Mouse (Mus musculus) CH12.LX (cell line): ENCODE measurements at regions not wholly inside any gene's neighbourhood (a gene's known extent, or its start where the extent isn't known, plus 50 kb on each side); places are given as distances from the start of the nearest gene placed in this dataset.

Experiments used
- DNase-seq: peaks from one replicate; pipeline ENCODE4 v3.0.0-alpha.2; 2013; ENCODE audit errors: extremely low read depth
- H3K27ac ChIP-seq: 2 replicates; pipeline ENCODE4 v1.5.1; 2012; ENCODE audit warnings: low read depth, mild to moderate bottlenecking, control low read depth, moderate library complexity; ENCODE audit not compliant: insufficient read depth
- H3K27me3 ChIP-seq: replicated peaks from 2 replicates; pipeline ENCODE3; 2012; ENCODE audit warnings: inconsistent platforms
- H3K36me3 ChIP-seq, 2 experiments: replicated peaks in 1 of 2; 2 replicates each; pipeline versions ENCODE3 to v1.6.1; 2012; ENCODE audit warnings: inconsistent platforms in 1 of 2, low read length in 1 of 2, mild to moderate bottlenecking in 1 of 2, mixed read lengths in 1 of 2, moderate library complexity in 1 of 2; ENCODE audit not compliant: control insufficient read depth in 1 of 2, insufficient read depth in 1 of 2
- H3K4me1 ChIP-seq, 2 experiments: 2 replicates each; pipeline ENCODE4 v1.6.1; 2012; ENCODE audit warnings: inconsistent platforms in 1 of 2, moderate library complexity in 1 of 2; ENCODE audit not compliant: insufficient read depth in 2 of 2, control insufficient read depth in 1 of 2
- H3K4me2 ChIP-seq: 2 replicates; pipeline ENCODE4 v1.6.1; 2012; ENCODE audit warnings: low read depth, mild to moderate bottlenecking, control low read depth; ENCODE audit not compliant: poor library complexity, insufficient read depth, severe bottlenecking
- H3K4me3 ChIP-seq, 3 experiments: fragments of 150-350 bp in 1 of 3; sonication (generic) in 1 of 3; replicated peaks in 1 of 3; 2 replicates each; pipeline versions ENCODE3 to v1.5.1; 2011 to 2012; ENCODE audit warnings: low read depth in 2 of 3, low read length in 2 of 3, mild to moderate bottlenecking in 2 of 3, moderate library complexity in 2 of 3, control low read depth in 1 of 3, improper control_type of control experiment in 1 of 3, inconsistent platforms in 1 of 3, mixed read lengths in 1 of 3; ENCODE audit not compliant: poor library complexity in 1 of 3
- H3K79me2 ChIP-seq: replicated peaks from 2 replicates; pipeline ENCODE4 v1.6.1; 2012; ENCODE audit warnings: mild to moderate bottlenecking, moderate library complexity; ENCODE audit not compliant: control insufficient read depth, poor library complexity, insufficient read depth, severe bottlenecking; ENCODE audit errors: extremely low read depth
- H3K9ac ChIP-seq: 2 replicates; pipeline ENCODE4 v1.6.1; 2012; ENCODE audit warnings: low read depth, mild to moderate bottlenecking, control low read depth, moderate library complexity; ENCODE audit not compliant: insufficient read depth
- H3K9me3 ChIP-seq: replicated peaks from 2 replicates; pipeline ENCODE3; 2012; ENCODE audit warnings: low read length, inconsistent platforms, mixed read lengths
- CHD1 ChIP-seq: IDR thresholded peaks from 2 replicates; pipeline ENCODE4 v1.6.1; 2012; ENCODE audit warnings: low read depth, low read length, improper control_type of control experiment, inconsistent platforms
- CTCF ChIP-seq, 2 experiments: IDR thresholded peaks in 1 of 2; conservative IDR thresholded peaks in 1 of 2; 2 replicates each; pipeline ENCODE4 v1.5.1; 2011 to 2012; ENCODE audit warnings: low read depth in 2 of 2, low read length in 2 of 2, improper control_type of control experiment in 1 of 2, inconsistent platforms in 1 of 2, mild to moderate bottlenecking in 1 of 2, moderate library complexity in 1 of 2
- E2F4 ChIP-seq: IDR thresholded peaks from 2 replicates; pipeline ENCODE4 v1.6.1; 2011; ENCODE audit warnings: low read depth, low read length, improper control_type of control experiment; ENCODE audit not compliant: insufficient replicate concordance
- ELF1 ChIP-seq: IDR thresholded peaks from 2 replicates; pipeline ENCODE4 v1.6.1; 2014; ENCODE audit warnings: low read depth, mild to moderate bottlenecking, inconsistent platforms, low read length, improper control_type of control experiment
- EP300 ChIP-seq: IDR thresholded peaks from 2 replicates; pipeline ENCODE4 v1.6.1; 2011; ENCODE audit warnings: low read length, improper control_type of control experiment
- ETS1 ChIP-seq: conservative IDR thresholded peaks from 2 replicates; pipeline ENCODE4 v1.6.1; 2012; ENCODE audit warnings: low read depth, mild to moderate bottlenecking, inconsistent platforms, low read length, improper control_type of control experiment, moderate library complexity
- GABPA ChIP-seq: IDR thresholded peaks from 2 replicates; pipeline ENCODE4 v1.6.1; 2012; ENCODE audit warnings: low read depth, low read length, improper control_type of control experiment, inconsistent platforms; ENCODE audit not compliant: insufficient replicate concordance
- HCFC1 ChIP-seq: IDR thresholded peaks from 2 replicates; pipeline ENCODE4 v1.6.1; 2012; ENCODE audit warnings: low read depth, mild to moderate bottlenecking, inconsistent platforms, low read length, improper control_type of control experiment
- JUND ChIP-seq: conservative IDR thresholded peaks from 2 replicates; pipeline ENCODE4 v1.6.1; 2011; ENCODE audit warnings: low read depth, low read length, improper control_type of control experiment
- MAX ChIP-seq: IDR thresholded peaks from 2 replicates; pipeline ENCODE4 v1.6.1; 2011; ENCODE audit warnings: low read length, improper control_type of control experiment
- NELFE ChIP-seq: IDR thresholded peaks from 2 replicates; pipeline ENCODE4 v1.6.1; 2011; ENCODE audit warnings: low read depth, low read length, improper control_type of control experiment
- NRF1 ChIP-seq: IDR thresholded peaks from 2 replicates; pipeline ENCODE4 v1.6.1; 2014; ENCODE audit warnings: low read depth, mild to moderate bottlenecking, inconsistent platforms, low read length, improper control_type of control experiment, moderate library complexity
- PAX5 ChIP-seq: IDR thresholded peaks from 2 replicates; pipeline ENCODE4 v1.6.1; 2012; ENCODE audit warnings: low read length, inconsistent platforms, mixed read lengths
- POLR2AphosphoS2 ChIP-seq: IDR thresholded peaks from 2 replicates; pipeline ENCODE4 v1.6.1; 2011; ENCODE audit warnings: low read depth, low read length, improper control_type of control experiment
- RAD21 ChIP-seq: IDR thresholded peaks from 2 replicates; pipeline ENCODE4 v1.6.1; 2011; ENCODE audit warnings: low read depth, mild to moderate bottlenecking, low read length, improper control_type of control experiment, moderate library complexity
- SIN3A ChIP-seq: IDR thresholded peaks from 2 replicates; pipeline ENCODE4 v1.6.1; 2012; ENCODE audit warnings: low read length, improper control_type of control experiment, inconsistent platforms
- TBP ChIP-seq: conservative IDR thresholded peaks from 2 replicates; pipeline ENCODE4 v1.6.1; 2011; ENCODE audit warnings: low read depth, low read length, improper control_type of control experiment
- UBTF ChIP-seq: IDR thresholded peaks from 2 replicates; pipeline ENCODE4 v1.6.1; 2012; ENCODE audit warnings: low read depth, mild to moderate bottlenecking, inconsistent platforms, low read length, improper control_type of control experiment, moderate library complexity
- USF1 ChIP-seq: IDR thresholded peaks from 2 replicates; pipeline ENCODE4 v1.6.1; 2014; ENCODE audit warnings: low read depth, mild to moderate bottlenecking, inconsistent platforms, low read length, improper control_type of control experiment
- ZNF384 ChIP-seq: IDR thresholded peaks from 2 replicates; pipeline ENCODE4 v1.6.1; 2012; ENCODE audit warnings: low read depth, low read length, improper control_type of control experiment, inconsistent platforms
- dilution Hi-C: fragments of 300-500 bp; cut with MboI; formaldehyde crosslinking; loops from 2 replicates; pipeline ENCODE4 v1.14.3; 2020; ENCODE audit warnings: low sequenced_read_pairs; ENCODE audit not compliant: extremely low pct_unique_long_range_greater_than_20kb, extremely low pct_ligation_motif_present
- in situ Hi-C: fragments of 300-500 bp; cut with MboI; formaldehyde crosslinking; loops from 3 replicates; pipeline ENCODE4 v1.14.3; 2019; ENCODE audit warnings: low sequenced_read_pairs, low pct_ligation_motif_present, low pct_unique_long_range_greater_than_20kb, mixed read lengths

GRCm38 (mm10) chr6:31148311-31148856, 189.5 kb upstream of the Klf14 start:
- Histone ChIP-seq H3K36me3 (peaks cover 21 to 87% of the 10 kb centered on the region in 2 experiments), H3K27ac (no peak overlapping the region), H3K4me2 (no peak overlapping the region), H3K9ac (no peak overlapping the region), H3K4me3 (no peak overlapping the region), H3K9me3 (no peaks in the 10 kb centered on the region), H3K27me3 (no peaks in the 10 kb centered on the region), H3K4me1 (peaks cover 5 to 26% of the 10 kb centered on the region in 2 experiments), H3K79me2 (no peaks in the 10 kb centered on the region; the same call in 1 of the 2 replicates)
- TF ChIP-seq ETS1: no peak
- no peak for TF ChIP-seq TBP
- no peak for TF ChIP-seq RAD21
- no peak for TF ChIP-seq CHD1
- TF ChIP-seq PAX5: no peak
- no peak for TF ChIP-seq UBTF
- TF ChIP-seq CTCF (conservative IDR thresholded peaks at IDR 0.05 in 1 of 2, IDR thresholded peaks at IDR 0.05 in 1 of 2; ENCODE audit: low read depth in 2 of 2, low read length in 2 of 2): no peak
- TF ChIP-seq POLR2AphosphoS2: no peak
- no peak for TF ChIP-seq SIN3A
- no peak for TF ChIP-seq NRF1
- no peak for TF ChIP-seq GABPA
- TF ChIP-seq HCFC1: no peak
- TF ChIP-seq MAX: no peak
- no peak for TF ChIP-seq NELFE
- no peak for TF ChIP-seq USF1
- no peak for TF ChIP-seq ZNF384
- dilution Hi-C loops: no loop called here
- no peak for DNase-seq
- in situ Hi-C loops: no loop called here

GRCm38 (mm10) chr6:31149164-31149563, 190.3 kb upstream of the Klf14 start:
- dilution Hi-C loops: no loop called here
- DNase-seq: no peak
- Histone ChIP-seq H3K79me2 (no peaks in the 10 kb centered on the region), H3K9ac (no peak overlapping the region), H3K9me3 (no peaks in the 10 kb centered on the region), H3K27me3 (no peaks in the 10 kb centered on the region), H3K36me3 (peaks cover 17 to 87% of the 10 kb centered on the region in 2 experiments), H3K27ac (no peak overlapping the region), H3K4me2 (no peak overlapping the region), H3K4me1 (peaks cover 5 to 29% of the 10 kb centered on the region in 2 experiments), H3K4me3 (no peak overlapping the region)
- TF ChIP-seq EP300: no peak
- TF ChIP-seq RAD21: no peak
- no peak for TF ChIP-seq E2F4
- TF ChIP-seq ELF1: no peak
- TF ChIP-seq PAX5: no peak
- no peak for TF ChIP-seq NELFE
- no peak for TF ChIP-seq NRF1
- TF ChIP-seq HCFC1: no peak
- TF ChIP-seq JUND: no peak
- in situ Hi-C loops: no loop called here
